Mouse (Mus musculus) retina, embryonic 14.5 days (tissue): ENCODE measurements around the gene Olfr1443.
"Not testable (repeated sequence)": the region's sequence is repeated elsewhere in the genome, so short reads cannot be mapped to it uniquely, and the experiment has no call there.

Experiments used
- DNase-seq: peaks from one replicate; pipeline ENCODE4 v3.0.0-alpha.2; 2015; ENCODE audit warnings: low spot score

The Olfr1443 gene

GRCm38 (mm10) chr19:12677812-12678211 is at the start of gene Olfr1443:
TSS of gene Olfr1443 (plus strand) at chr19:12678112.
- DNase-seq: no peak

DNA sequence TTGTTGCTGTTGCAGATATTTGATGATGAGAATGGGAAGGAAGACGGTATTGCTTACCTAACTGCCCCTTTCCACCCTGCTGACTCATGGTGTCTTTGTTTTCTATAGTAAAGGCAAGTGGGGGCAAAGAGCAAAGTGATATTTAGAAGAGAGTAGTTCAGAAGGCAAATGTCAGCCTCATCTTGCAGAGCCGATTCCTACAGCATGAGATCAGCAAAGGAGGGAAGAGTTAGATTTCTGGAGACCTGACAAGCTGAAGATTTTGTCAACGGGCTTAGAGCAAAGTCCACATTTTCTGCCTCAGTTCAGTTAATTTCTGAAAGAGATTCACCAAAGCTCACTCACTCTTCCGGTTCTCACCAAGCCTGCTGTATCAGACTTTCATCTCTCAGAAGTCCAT is 44.7 kb upstream of the Olfr1443 start, which contains the start of gene Glyat:
Glyat (plus strand) TSS at position 133 of the 400 bp plus-strand sequence.
- no peak for DNase-seq

DNA sequence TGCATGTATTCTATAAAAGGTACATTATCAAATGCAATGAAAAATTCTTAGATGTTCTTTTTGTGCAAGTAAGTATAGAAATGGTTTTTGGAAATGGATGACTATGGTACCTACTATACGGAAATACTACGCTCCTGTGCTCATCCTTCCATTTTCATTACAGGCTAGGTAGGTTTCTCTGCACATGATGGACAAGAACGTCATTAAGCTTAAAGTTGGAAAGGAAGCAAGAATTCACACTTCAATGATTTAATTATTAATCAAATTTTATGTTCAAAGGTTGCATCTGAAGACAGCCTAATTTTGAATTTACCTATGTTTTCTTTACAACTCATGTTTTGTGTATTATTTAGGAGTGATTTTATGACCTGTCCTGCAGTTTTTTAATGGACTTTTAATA is 43.7 kb upstream of the Olfr1443 start:
- no peak for DNase-seq

DNA sequence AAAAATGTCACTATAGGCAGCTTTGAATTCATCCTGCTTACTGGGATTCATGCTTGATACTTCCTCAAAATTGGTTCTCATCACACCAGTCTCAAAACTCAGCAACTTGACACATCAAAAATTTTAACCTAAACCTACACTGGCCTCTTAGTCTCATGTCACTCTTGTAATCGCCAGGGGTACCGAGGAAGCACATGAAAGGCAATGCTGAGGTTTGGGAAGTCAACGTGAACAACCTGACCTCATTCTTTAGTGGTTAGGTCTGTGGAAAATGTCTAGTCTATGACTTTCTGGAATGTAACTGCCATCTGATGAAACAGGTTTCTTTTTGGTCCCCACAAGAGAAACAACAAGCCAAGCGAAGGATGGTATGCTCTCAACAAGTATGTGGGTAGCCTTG is 42.9 kb upstream of the Olfr1443 start:
- no peak for DNase-seq

- no peak for DNase-seq
These were observed 41.0 kb upstream of the Olfr1443 start for GRCm38 (mm10) chr19:12636863-12637262.

- no peak for DNase-seq
These were observed 39.9 kb upstream of the Olfr1443 start for GRCm38 (mm10) chr19:12638049-12638448.

DNA sequence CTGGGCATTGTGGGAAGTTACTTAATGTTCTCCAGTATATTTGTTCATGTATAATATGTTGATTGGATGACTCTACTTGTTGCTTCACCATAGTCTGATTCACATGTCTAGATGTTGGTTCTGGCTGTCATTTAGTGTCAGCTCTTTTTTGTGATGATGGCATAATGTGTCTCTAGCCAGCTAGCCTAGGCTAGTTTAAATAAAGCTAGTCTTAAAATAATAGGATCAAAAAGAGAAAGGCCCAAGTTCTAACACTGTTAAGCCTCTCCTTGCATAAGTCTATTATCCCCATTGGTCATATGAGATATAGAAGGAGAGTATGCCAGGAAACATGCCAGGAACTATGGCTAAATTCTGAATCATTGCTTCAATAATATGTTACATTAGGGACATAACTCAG is 28.4 kb upstream of the Olfr1443 start:
- DNase-seq: no peak

GRCm38 (mm10) chr19:12666156-12666555 is 11.8 kb upstream of the Olfr1443 start:
- DNase-seq: no peak

DNA sequence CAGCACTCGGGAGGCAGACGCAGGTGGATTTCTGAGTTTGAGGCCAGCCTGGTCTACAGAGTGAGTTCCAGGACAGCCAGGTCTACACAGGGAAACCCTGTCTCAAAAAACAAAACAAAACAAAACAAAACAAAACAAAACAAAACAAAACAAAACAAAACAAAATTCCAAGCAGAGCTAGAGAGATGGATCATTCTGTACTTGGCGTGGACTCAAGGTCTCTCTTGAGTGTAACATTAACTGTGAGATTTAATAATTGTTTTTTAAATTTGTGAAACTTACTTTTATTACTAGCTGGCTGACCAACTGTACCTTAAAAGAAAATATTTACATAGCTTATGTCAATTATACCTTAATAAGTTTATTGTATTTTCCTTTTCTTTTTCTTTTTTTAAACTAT is 9.3 kb upstream of the Olfr1443 start:
- not testable (repeated sequence) for DNase-seq

GRCm38 (mm10) chr19:12670139-12670538 is 7.8 kb upstream of the Olfr1443 start, which contains the start of gene Olfr1442:
TSS of gene Olfr1442 (plus strand) at chr19:12670439.
- no peak for DNase-seq

DNA sequence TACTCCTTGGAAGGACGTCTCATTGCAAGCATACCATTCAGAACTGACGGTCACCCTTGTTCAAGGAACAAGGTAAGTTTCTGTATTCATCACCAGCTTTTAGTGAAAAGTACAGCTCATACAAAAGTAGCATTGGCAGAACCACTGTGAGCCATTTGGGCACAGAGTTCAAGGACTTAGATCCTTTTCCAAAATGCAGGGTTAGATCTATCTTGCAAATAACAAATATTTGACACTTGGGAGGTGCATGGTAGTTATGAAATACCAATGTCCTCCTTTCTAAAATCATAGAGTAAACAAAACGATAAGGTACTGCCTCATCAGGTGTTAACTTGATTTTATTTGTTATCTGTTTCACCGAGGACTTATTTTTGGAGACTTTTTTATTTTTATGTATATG is 6.9 kb upstream of the Olfr1443 start:
- no peak for DNase-seq

- DNase-seq: no peak
These were observed 6.7 kb downstream of the Olfr1443 start for GRCm38 (mm10) chr19:12684638-12685037.

DNA sequence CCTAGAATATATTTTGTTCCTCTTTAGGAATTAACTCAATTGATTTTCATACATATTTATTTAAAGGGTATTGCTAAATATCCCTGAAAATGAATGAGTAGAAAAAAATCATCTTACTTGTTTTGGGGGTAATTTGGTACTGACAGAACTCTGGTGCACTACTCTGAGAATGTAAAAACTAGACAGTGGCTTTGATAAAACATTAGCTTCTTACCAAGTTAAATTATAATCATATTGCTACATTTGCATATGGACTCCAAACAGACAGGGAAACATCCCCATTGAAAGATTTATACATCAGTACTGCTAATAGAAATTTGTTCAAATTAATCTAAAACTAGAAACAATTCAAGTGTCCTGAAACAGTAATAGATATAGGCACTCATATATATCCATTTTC is 7.3 kb downstream of the Olfr1443 start:
- no peak for DNase-seq

- no peak for DNase-seq
These were observed 17.7 kb downstream of the Olfr1443 start, which contains the start of gene Keg1 for GRCm38 (mm10) chr19:12695590-12695989. TSS of gene Keg1 (plus strand) at chr19:12695786.

DNA sequence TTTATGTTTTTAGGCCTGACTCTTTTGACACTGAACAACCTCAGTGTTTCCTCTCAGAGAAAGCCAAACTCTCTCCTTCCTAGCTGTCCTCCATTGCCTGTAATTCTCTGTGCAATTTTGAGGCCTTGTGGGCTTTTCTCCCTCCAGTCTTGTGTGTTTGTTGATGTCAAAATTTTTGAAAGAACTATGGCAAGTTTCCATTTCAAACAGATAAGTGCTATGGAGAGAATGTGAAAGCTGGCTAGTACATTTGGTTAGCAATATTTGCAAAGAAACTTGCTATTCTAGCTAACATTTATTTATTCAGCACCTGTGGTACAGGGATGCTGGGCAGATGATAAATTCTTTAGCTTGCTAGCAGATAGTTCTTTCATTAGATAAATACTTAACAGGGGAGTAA is 18.3 kb downstream of the Olfr1443 start:
- no peak for DNase-seq

DNA sequence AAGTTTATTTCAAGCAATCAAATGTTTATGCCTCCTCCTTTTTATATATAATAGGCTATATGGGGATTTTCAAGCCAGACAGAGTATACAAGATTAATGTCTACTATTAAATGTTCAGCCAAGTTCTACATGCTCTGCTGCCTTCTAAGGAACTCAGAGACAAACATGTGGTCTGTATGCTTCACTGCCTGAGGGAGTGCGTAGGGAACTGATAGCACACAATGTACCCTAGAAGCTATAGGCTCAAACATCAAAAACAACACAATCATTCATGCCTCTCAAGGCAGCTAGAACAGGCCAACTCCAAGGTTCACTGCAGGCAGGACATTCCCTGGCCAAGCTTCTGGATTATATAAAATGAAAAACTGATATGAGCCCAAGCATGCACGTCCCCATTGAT is 30.5 kb downstream of the Olfr1443 start:
- no peak for DNase-seq

DNA sequence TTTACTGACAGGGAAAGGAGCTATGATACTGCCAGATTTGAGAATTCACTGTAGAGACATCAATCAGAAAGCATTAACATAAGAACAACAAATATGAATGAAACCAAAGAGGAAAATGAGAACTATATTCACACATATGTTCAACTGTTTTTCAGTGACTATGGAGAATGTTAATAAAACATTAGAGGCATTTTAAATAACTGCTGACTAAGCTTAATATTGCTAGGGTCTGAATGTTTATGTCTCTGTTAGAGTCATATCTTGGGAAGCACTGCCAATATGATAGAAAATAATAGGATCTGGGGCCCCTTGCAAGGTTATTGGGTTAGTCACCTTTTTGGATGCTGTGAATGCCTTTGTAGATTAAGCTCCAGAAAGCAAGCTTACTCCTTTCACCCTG is 31.1 kb downstream of the Olfr1443 start:
- no peak for DNase-seq

GRCm38 (mm10) chr19:12719189-12719588 is 41.3 kb downstream of the Olfr1443 start:
- no peak for DNase-seq

DNA sequence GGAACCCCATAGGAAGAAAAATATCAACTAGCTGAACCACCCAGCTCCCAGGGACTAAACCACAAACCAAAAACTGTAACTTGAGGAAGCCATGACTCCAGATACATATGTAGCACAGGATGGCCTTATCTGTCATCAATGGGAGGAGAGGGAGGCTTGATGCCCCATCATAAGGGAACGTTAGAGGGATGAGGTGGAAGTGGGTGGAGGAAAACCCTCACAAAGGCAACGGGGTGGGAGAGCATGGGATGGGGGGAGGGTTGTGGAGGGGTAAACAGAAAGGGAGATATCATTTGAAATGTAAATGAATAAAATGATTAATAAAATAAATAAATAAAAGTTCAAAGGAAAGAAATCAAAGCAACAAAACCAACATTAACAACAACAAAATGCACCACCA is 42.6 kb downstream of the Olfr1443 start:
- no peak for DNase-seq

DNA sequence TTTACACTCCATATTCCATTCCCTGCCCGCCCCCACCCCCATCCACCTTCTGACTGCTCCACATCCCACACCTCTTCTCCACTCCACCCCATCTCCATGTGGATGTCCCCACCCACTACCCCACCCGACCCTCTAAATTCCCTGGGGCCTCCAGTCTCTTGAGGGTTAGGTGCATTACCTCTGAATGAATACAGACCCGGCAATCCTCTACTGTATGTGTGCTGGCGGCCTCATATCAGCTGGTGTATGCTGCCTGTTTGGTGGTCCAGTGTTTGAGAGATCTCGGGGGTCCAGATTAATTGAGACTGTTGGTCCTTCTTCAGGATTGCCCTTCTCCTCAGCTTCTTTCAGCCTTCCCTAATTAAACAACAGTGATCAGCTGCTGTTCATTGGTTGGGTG is 43.0 kb downstream of the Olfr1443 start:
- not testable (repeated sequence) for DNase-seq

DNA sequence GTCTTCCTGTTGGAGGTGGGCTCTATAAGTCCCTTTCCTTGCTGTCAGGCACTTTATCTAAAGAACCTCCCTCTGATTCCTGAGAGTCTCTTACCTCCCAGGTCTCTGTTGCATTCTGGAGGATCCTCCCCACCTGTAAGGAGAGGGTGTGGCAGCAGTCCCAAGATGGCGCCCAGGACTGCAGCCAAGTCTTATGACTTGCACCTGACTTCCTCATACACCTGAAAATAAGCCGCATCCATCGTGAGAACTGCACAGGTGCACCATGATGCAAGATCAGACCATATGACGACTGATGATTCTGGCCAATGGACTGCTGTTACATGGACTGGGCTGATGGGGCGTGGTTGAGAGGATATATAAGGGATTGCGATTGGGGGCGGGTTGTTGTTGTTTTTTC is 43.7 kb downstream of the Olfr1443 start:
- DNase-seq: not testable (repeated sequence)

DNA sequence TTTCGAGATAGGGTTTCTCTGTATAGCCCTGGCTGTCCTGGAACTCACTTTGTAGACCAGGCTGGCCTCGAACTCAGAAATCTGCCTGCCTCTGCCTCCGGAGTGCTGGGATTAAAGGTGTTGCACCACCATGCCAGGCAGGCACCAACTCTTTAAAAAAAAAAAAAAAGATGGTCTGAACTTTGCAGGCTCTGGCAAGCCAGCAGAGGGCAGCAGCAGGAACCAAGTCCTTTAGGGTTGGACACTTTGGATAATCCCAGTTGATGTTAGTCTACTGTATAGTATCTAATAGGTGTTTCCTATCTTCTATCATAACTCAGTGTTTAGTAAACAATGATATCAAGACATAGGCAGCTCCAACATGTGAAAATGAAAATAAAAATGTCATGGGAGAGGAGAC is 44.4 kb downstream of the Olfr1443 start:
- DNase-seq: peak; percentile 28

GRCm38 (mm10) chr19:12725851-12726250 is 47.9 kb downstream of the Olfr1443 start:
- no peak for DNase-seq

DNA sequence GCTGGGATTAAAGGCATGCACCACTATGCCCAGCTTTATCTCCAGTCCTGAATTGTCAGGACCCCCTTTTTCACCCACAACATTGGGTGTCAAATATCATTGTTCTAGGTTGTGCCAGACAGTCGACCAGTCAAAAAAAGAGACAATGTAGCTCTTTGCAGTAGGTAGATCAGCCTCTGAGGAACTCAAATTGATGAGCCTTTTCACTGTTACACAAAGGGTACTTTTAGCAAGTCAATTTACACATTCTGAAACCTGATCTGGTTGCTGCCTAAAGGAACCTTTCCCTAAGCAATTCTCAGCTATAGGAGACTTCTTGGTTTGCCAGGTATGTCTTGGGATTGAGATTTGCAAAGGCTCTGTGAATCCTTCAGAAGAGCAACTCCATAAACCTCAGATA is 53.1 kb downstream of the Olfr1443 start:
- no peak for DNase-seq

GRCm38 (mm10) chr19:12731950-12732349 is 54.0 kb downstream of the Olfr1443 start:
- no peak for DNase-seq
